Mouse (Mus musculus) spleen, adult 2 months (tissue): ENCODE results near the gene Atpaf2.

Experiments
- CTCF ChIP-seq: fragments of 200-500 bp; IDR thresholded peaks from 2 replicates; pipeline ENCODE4 v1.5.1; 2011; ENCODE audit warnings: mild to moderate bottlenecking, inconsistent platforms; ENCODE audit not compliant: insufficient read depth, insufficient read length, insufficient replicate concordance; ENCODE audit errors: extremely low read depth
- POLR2A ChIP-seq: fragments of 200-500 bp; IDR thresholded peaks from 2 replicates; pipeline ENCODE4 v1.6.1; 2011; ENCODE audit warnings: low read depth, low read length, inconsistent platforms

- TF ChIP-seq POLR2A (no peak), CTCF (no peak)
These were observed 57.5 kb downstream of the Atpaf2 start for GRCm38 (mm10) chr11:60360631-60361201.
